Mouse (Mus musculus) small intestine, adult 2 months (tissue): ENCODE measurements around the gene Zdhhc18. TPM values are rescaled to one million over a fixed set of nuclear protein-coding genes. Genes with fewer than 3 reads are reported as not detected.

Experiments used
- H3K27ac ChIP-seq: fragments of 200-500 bp; 2 replicates; pipeline ENCODE4 v1.5.1; 2012; ENCODE audit warnings: low read depth, low read length, control low read depth, inconsistent platforms; ENCODE audit not compliant: insufficient read depth
- H3K27me3 ChIP-seq: fragments of 200-500 bp; 2 replicates; pipeline ENCODE4 v1.6.1; 2012; ENCODE audit warnings: mild to moderate bottlenecking, moderate library complexity, low read length, inconsistent platforms; ENCODE audit not compliant: control insufficient read depth, insufficient read depth
- H3K36me3 ChIP-seq: fragments of 200-500 bp; 2 replicates; pipeline ENCODE4 v1.6.1; 2012; ENCODE audit warnings: mild to moderate bottlenecking, low read length, control low read depth, inconsistent platforms; ENCODE audit not compliant: control insufficient read depth, insufficient read depth
- H3K4me1 ChIP-seq: fragments of 200-500 bp; 2 replicates; pipeline ENCODE4 v1.6.1; 2012; ENCODE audit warnings: low read length, inconsistent platforms, mixed read lengths; ENCODE audit not compliant: control insufficient read depth, insufficient read depth, insufficient read length
- H3K4me3 ChIP-seq: fragments of 200-500 bp; 2 replicates; pipeline ENCODE4 v1.5.1; 2012; ENCODE audit warnings: low read depth, mild to moderate bottlenecking, control low read depth, inconsistent platforms, low read length, moderate library complexity
- CTCF ChIP-seq: fragments of 200-500 bp; IDR thresholded peaks from 2 replicates; pipeline ENCODE4 v1.5.1; 2012; ENCODE audit warnings: low read depth, mild to moderate bottlenecking, control low read depth, inconsistent platforms, low read length, moderate library complexity, mixed read lengths; ENCODE audit not compliant: insufficient replicate concordance, insufficient read length; ENCODE audit errors: extremely low read depth
- POLR2A ChIP-seq: fragments of 200-500 bp; IDR thresholded peaks from 2 replicates; pipeline ENCODE4 v1.6.1; 2012; ENCODE audit warnings: low read depth, mild to moderate bottlenecking, control low read depth, inconsistent platforms, low read length, moderate library complexity
- WGBS: fragments of 180-500 bp; shearing (Covaris S2); methylation state at CpG from one replicate; pipeline ENCODE4 v1.1.7; 2018; 5-methylcytosine and 5-hydroxymethylcytosine counted together
- polyA plus RNA-seq: library from polyadenylated mRNA; depleted of rRNA; stranded (reverse); fragments of >200 nt; gene quantifications from 2 replicates; pipeline ENCODE4 v1.2.3, GENCODE M21; 2012

Zdhhc18 gene
- polyA plus RNA-seq, 1 experiment = 36.7 TPM

GRCm38 (mm10) chr4:133592570-133592969 lies 57.4 kb downstream of the Zdhhc18 start:
- Histone ChIP-seq H3K27ac (no peak overlapping the region), H3K36me3 (peaks cover 31% of the 10 kb centered on the region), H3K4me3 (no peak overlapping the region), H3K27me3 (no peaks in the 10 kb centered on the region), H3K4me1 (no peaks in the 10 kb centered on the region)
- 21% methylated on average over 7 of the region's 7 CpGs for WGBS
- TF ChIP-seq CTCF (peak; percentile 94; the same call in 1 of the 2 replicates), POLR2A (no peak)

- TF ChIP-seq CTCF (no peak), POLR2A (peak; percentile 67)
- Histone ChIP-seq H3K4me1 (peaks cover 5% of the 10 kb centered on the region), H3K36me3 (peaks cover 43% of the 10 kb centered on the region), H3K4me3 (peak within 1 kb of the TSS; percentile 80), H3K27ac (peak within 1 kb of the TSS; percentile 69), H3K27me3 (no peaks in the 10 kb centered on the region)
- WGBS = under 1% methylated on average over 65 of the region's 65 CpGs
These were observed 65.6 kb downstream of the Zdhhc18 start, which contains the start of gene Gpn2 for GRCm38 (mm10) chr4:133584059-133584951. Gene Gpn2, plus strand, starts transcription at chr4:133584362.

- Histone ChIP-seq H3K4me3 (peak overlapping the region; percentile 80), H3K36me3 (peaks cover 43% of the 10 kb centered on the region), H3K27ac (peak overlapping the region; percentile 69), H3K27me3 (no peaks in the 10 kb centered on the region), H3K4me1 (peaks cover 5% of the 10 kb centered on the region)
- TF ChIP-seq POLR2A (no peak), CTCF (no peak)
- WGBS = 40% methylated on average over 6 of the region's 6 CpGs
These were observed 66.3 kb downstream of the Zdhhc18 start for GRCm38 (mm10) chr4:133583690-133584058.

GRCm38 (mm10) chr4:133577983-133578382 lies 72.0 kb downstream of the Zdhhc18 start:
- no peak for TF ChIP-seq POLR2A
- no peak for TF ChIP-seq CTCF
- Histone ChIP-seq H3K36me3 (peaks cover 37% of the 10 kb centered on the region), H3K27me3 (no peaks in the 10 kb centered on the region), H3K4me3 (no peak overlapping the region), H3K27ac (no peak overlapping the region), H3K4me1 (peaks cover 5% of the 10 kb centered on the region; the same call in 1 of the 2 replicates)
- 80% methylated on average over 12 of the region's 12 CpGs for WGBS

- WGBS = under 1% methylated on average over 41 of the region's 41 CpGs
- H3K27ac ChIP-seq = no peak overlapping the region
- no peaks in the 10 kb centered on the region for H3K27me3 ChIP-seq
- no peak for TF ChIP-seq POLR2A
- TF ChIP-seq CTCF = no peak
- H3K4me1 ChIP-seq = peaks cover 5% of the 10 kb centered on the region; the same call in 1 of the 2 replicates
- peak overlapping the region; percentile 75 for H3K4me3 ChIP-seq
- peaks cover 20% of the 10 kb centered on the region for H3K36me3 ChIP-seq
These were observed 75.1 kb downstream of the Zdhhc18 start for GRCm38 (mm10) chr4:133574843-133575202.

GRCm38 (mm10) chr4:133574070-133574842 lies 75.7 kb downstream of the Zdhhc18 start, which contains the start of gene Gpatch3:
Gene Gpatch3, plus strand, starts transcription at chr4:133574745.
- peaks cover 5% of the 10 kb centered on the region; the same call in 1 of the 2 replicates for H3K4me1 ChIP-seq
- no peaks in the 10 kb centered on the region for H3K27me3 ChIP-seq
- 3% methylated on average over 44 of the region's 44 CpGs for WGBS
- H3K27ac ChIP-seq = peak within 1 kb of the TSS; percentile 67
- peaks cover 14% of the 10 kb centered on the region; the same call in 1 of the 2 replicates for H3K36me3 ChIP-seq
- TF ChIP-seq POLR2A (peak; percentile 55), CTCF (no peak)
- peak within 1 kb of the TSS; percentile 75 for H3K4me3 ChIP-seq

GRCm38 (mm10) chr4:133570066-133570466 lies 79.9 kb downstream of the Zdhhc18 start:
- Histone ChIP-seq H3K27ac (peak overlapping the region; percentile 63), H3K4me1 (peaks cover 7% of the 10 kb centered on the region), H3K36me3 (no peaks in the 10 kb centered on the region), H3K27me3 (no peaks in the 10 kb centered on the region), H3K4me3 (peak overlapping the region; percentile 38)
- TF ChIP-seq POLR2A (no peak), CTCF (no peak)
- 10% methylated on average over 10 of the region's 10 CpGs for WGBS
